Mouse (Mus musculus) layer of hippocampus, adult 11-12 months (tissue): ENCODE results near the gene Gm14781.
"Not testable (repeated sequence)": the region's sequence is repeated elsewhere in the genome, so short reads cannot be mapped to it uniquely, and the experiment has no call there.

Experiments
- DNase-seq: peaks from one replicate; pipeline ENCODE4 v3.0.0; 2022; ENCODE audit warnings: low spot score

Gm14781 gene

GRCm38 (mm10) chrX:91631894-91632293 lies at the start of gene Gm14781:
Gene Gm14781, plus strand, starts transcription at chrX:91632194.
- not testable (repeated sequence) for DNase-seq

GRCm38 (mm10) chrX:91654964-91655575 lies 23.1 kb downstream of the Gm14781 start:
- DNase-seq, result not testable (repeated sequence)
